In the genomic region with DNA sequence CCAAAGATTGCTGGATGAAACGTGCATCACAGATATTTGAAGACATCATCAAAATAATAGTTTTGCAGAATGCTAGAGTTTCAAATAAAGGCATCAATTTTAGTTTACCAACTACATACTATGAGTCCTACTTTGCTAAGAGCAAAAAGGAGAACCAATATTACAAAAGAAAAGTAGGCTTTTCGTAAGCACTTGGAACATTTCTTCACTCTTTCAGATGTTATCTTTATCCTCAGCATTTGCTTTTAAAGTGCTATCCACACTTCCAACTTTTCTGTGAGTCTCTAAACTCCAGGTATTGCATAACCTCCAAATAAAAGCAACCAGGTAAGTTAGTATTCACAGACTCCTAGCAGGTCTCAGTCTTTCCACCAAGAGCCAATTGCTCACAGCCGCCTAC, we compare ENCODE assay signal across 29 mouse cellular contexts. TPM values are rescaled to one million over a fixed set of nuclear protein-coding genes. Genes with fewer than 3 reads are reported as not detected.
"Had no signal": no experiment of that assay in that cellular context is flagged by ENCODE, and none has a peak within 500 bp of the region (broad histone marks: within the 10 kb centered on the region; RNA-seq: fewer than 3 reads in every experiment).

No protein-coding gene starts in this region.

- H3K4me2 ChIP-seq: heart, embryonic 11.5 days; heart, embryonic 13.5 days; heart, embryonic 15.5 days; hindbrain, embryonic 13.5 days; hindbrain, embryonic 15.5 days; kidney, embryonic 15.5 days; limb, embryonic 13.5 days; limb, embryonic 15.5 days; liver, embryonic 11.5 days had no signal

- H3K27ac ChIP-seq: gastrocnemius, adult 2 months; heart, adult 2 months; heart, embryonic 13.5 days; heart, embryonic 15.5 days; hindbrain, embryonic 13.5 days; hindbrain, embryonic 15.5 days; hindbrain, postnatal 0 days; kidney, embryonic 15.5 days; kidney, postnatal 0 days; limb, embryonic 13.5 days; limb, embryonic 15.5 days had no signal

- H3K9me3 ChIP-seq: heart, embryonic 13.5 days; heart, embryonic 15.5 days; hindbrain, embryonic 13.5 days; hindbrain, embryonic 15.5 days; kidney, embryonic 15.5 days; limb, embryonic 13.5 days; limb, embryonic 15.5 days had no signal

- H3K4me3 ChIP-seq: gastrocnemius, adult 2 months; heart, adult 2 months; heart, embryonic 13.5 days; heart, embryonic 15.5 days; hindbrain, embryonic 13.5 days; hindbrain, embryonic 15.5 days; kidney, embryonic 15.5 days; limb, embryonic 13.5 days; limb, embryonic 15.5 days had no signal

- H3K36me3 ChIP-seq: heart, embryonic 13.5 days; heart, embryonic 15.5 days; hindbrain, embryonic 13.5 days; kidney, embryonic 15.5 days; limb, embryonic 13.5 days; limb, embryonic 15.5 days had no signal

- H3K9ac ChIP-seq: heart, embryonic 13.5 days; heart, embryonic 15.5 days; hindbrain, embryonic 13.5 days; hindbrain, embryonic 15.5 days; kidney, embryonic 15.5 days; limb, embryonic 13.5 days; limb, embryonic 15.5 days had no signal

- H3K27me3 ChIP-seq: heart, embryonic 15.5 days; hindbrain, embryonic 15.5 days; limb, embryonic 13.5 days; limb, embryonic 15.5 days had no signal

- H3K4me1 ChIP-seq: heart, embryonic 13.5 days; heart, embryonic 15.5 days; hindbrain, embryonic 13.5 days; hindbrain, embryonic 15.5 days; kidney, embryonic 15.5 days; limb, embryonic 13.5 days; limb, embryonic 15.5 days had no signal

- ATAC-seq: hindbrain, postnatal 0 days; intestine, embryonic 16.5 days had no signal

- DNase-seq: gastrocnemius, adult 2 months; gastrocnemius, postnatal 10 days; gastrocnemius, postnatal 25 days; heart, adult 11 months; heart, adult 2 months; heart, postnatal 14 days; heart, postnatal 36 days; kidney, adult 11 months; kidney, adult 2 months; kidney, adult 9 months; kidney, postnatal 14 days; kidney, postnatal 36 days; layer of hippocampus, adult 9-11 months; layer of hippocampus, postnatal 36 days; left cerebral cortex, postnatal 4 days had no signal

RNA-seq across cellular contexts. Expression of a gene that starts 14.4 kb away (rescaled TPM):
- total RNA-seq: gastrocnemius, adult 2 months; gastrocnemius, postnatal 25 days; heart, adult 2 months; heart, postnatal 14 days; heart, postnatal 36 days; hematopoietic stem cell, adult 5-6 weeks had no signal
- polyA plus RNA-seq: heart, adult 2 months; heart, embryonic 15.5 days; heart, postnatal 0 days; limb, embryonic 13.5 days; limb, embryonic 15.5 days had no signal

RNA-seq across cellular contexts. Expression of a gene that starts 31.1 kb away (rescaled TPM):
- total RNA-seq: gastrocnemius, adult 2 months; gastrocnemius, postnatal 25 days; heart, postnatal 36 days had no signal
